Mouse (Mus musculus) heart, adult 2 months (tissue): ENCODE results near the gene Zfp661. TPM values are rescaled to one million over a fixed set of nuclear protein-coding genes. Genes with fewer than 3 reads are reported as not detected.
A peak's percentile ranks its signal among the peaks of the same experiment; 100 is the strongest.
"Not testable (repeated sequence)": the region's sequence is repeated elsewhere in the genome, so short reads cannot be mapped to it uniquely, and the experiment has no call there.

Experiments used
- DNase-seq, 2 experiments: peaks; one replicate each; pipeline ENCODE4 v3.0.0; 2021
- H3K27ac ChIP-seq: fragments of 200-600 bp; 2 replicates; pipeline ENCODE4 v1.8.1; 2022
- H3K27me3 ChIP-seq: fragments of 200-500 bp; 2 replicates; pipeline ENCODE4 v1.6.1; 2012; ENCODE audit warnings: mild to moderate bottlenecking, low read length, inconsistent platforms, mixed read lengths; ENCODE audit not compliant: control insufficient read depth, insufficient read depth
- H3K36me3 ChIP-seq: fragments of 200-500 bp; 2 replicates; pipeline ENCODE4 v1.6.1; 2012; ENCODE audit warnings: low read length, inconsistent platforms; ENCODE audit not compliant: control insufficient read depth, insufficient read depth
- H3K4me1 ChIP-seq: fragments of 200-500 bp; 2 replicates; pipeline ENCODE4 v1.6.1; 2011; ENCODE audit warnings: low read length; ENCODE audit not compliant: control insufficient read depth, insufficient read depth
- H3K4me3 ChIP-seq: fragments of 200-600 bp; 2 replicates; pipeline ENCODE4 v1.8.1; 2022
- H3K79me2 ChIP-seq: fragments of 200-500 bp; replicated peaks from 2 replicates; pipeline ENCODE4 v1.6.1; 2012; ENCODE audit warnings: mild to moderate bottlenecking, inconsistent platforms, low read length, moderate library complexity, mixed read lengths; ENCODE audit not compliant: control insufficient read depth, insufficient read depth
- H3K9ac ChIP-seq: fragments of 200-500 bp; 2 replicates; pipeline ENCODE4 v1.6.1; 2012; ENCODE audit warnings: low read depth, mild to moderate bottlenecking, control low read depth, inconsistent platforms, low read length, mixed read lengths
- CTCF ChIP-seq: fragments of 200-600 bp; IDR thresholded peaks from 2 replicates; pipeline ENCODE4 v1.8.1; 2022; ENCODE audit warnings: antibody characterized with exemption, mild to moderate bottlenecking, moderate library complexity
- EP300 ChIP-seq: fragments of 200-500 bp; IDR thresholded peaks from 2 replicates; pipeline ENCODE4 v1.6.1; 2011; ENCODE audit warnings: low read depth, low read length, control low read depth; ENCODE audit not compliant: insufficient read depth
- POLR2A ChIP-seq: fragments of 200-500 bp; IDR thresholded peaks from 2 replicates; pipeline ENCODE4 v1.6.1; 2011; ENCODE audit warnings: mild to moderate bottlenecking, low read depth, low read length, control low read depth; ENCODE audit not compliant: insufficient read depth
- WGBS: fragments of 180-500 bp; shearing (Covaris S2); methylation state at CpG from one replicate; pipeline ENCODE4 v1.1.7; 2018; 5-methylcytosine and 5-hydroxymethylcytosine counted together
- intact Hi-C: fragments of 180-260 bp; cut with DNase I; formaldehyde crosslinking; loops from one replicate; pipeline ENCODE4 v1.15.1; 2025
- polyA plus RNA-seq: library from polyadenylated mRNA; depleted of rRNA; stranded (reverse); fragments of >200 nt; gene quantifications from 2 replicates; pipeline ENCODE4 v1.2.3, GENCODE M21; 2012
- total RNA-seq, 2 experiments: library from RNA; stranded (reverse); gene quantifications; 2 replicates each; pipeline ENCODE4 v1.2.3; 2021

Gene Zfp661
- total and polyA plus RNA-seq, 3 experiments, result 1.5 to 2.0 (median 1.7) TPM

DNA sequence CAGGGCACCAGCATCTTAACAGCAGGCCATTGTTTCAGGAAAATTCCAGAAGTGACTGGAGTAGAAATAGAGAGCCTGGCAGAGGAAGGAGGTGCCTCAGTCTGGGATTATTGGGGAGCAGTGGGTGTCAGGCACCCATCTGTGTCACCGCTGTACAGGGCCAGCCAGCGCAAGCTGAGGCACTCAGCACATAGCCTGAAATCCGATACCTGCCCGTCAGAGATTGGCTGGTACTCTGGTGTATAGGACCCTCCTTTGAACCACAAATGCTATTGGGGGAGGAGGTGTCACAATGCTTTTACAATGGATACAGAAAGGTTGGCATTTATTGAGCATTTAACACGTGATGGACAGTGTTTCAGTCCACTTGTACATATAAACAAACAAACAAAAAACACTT lies 22.1 kb upstream of the Zfp661 start:
- intact Hi-C loops, result loop anchor here (1.0 to 5.0 kb wide), 3 partner anchors 59 to 148 kb away; no protein-coding TSS in a partner anchor
- Histone ChIP-seq H3K27me3 (no peaks in the 10 kb centered on the region), H3K4me1 (no peaks in the 10 kb centered on the region), H3K79me2 (no peaks in the 10 kb centered on the region), H3K4me3 (no peak overlapping the region), H3K9ac (no peak overlapping the region), H3K27ac (no peak overlapping the region), H3K36me3 (no peaks in the 10 kb centered on the region)
- 40% methylated on average over 5 of the region's 5 CpGs for WGBS
- DNase-seq, result no peak
- TF ChIP-seq EP300 (no peak), POLR2A (no peak), CTCF (no peak)

- TF ChIP-seq POLR2A (no peak), CTCF (peak; percentile 71), EP300 (no peak)
- Histone ChIP-seq H3K4me1 (no peaks in the 10 kb centered on the region), H3K4me3 (no peak overlapping the region), H3K36me3 (no peaks in the 10 kb centered on the region), H3K79me2 (no peaks in the 10 kb centered on the region), H3K27ac (no peak overlapping the region), H3K27me3 (no peaks in the 10 kb centered on the region), H3K9ac (no peak overlapping the region)
- 37% methylated on average over 3 of the region's 3 CpGs for WGBS
- intact Hi-C loops, result loop anchor here (1.0 to 5.0 kb wide), 3 partner anchors 60 to 149 kb away; no protein-coding TSS in a partner anchor
- DNase-seq, result no peak
Measured at GRCm38 (mm10) chr2:127608234-127608633, 21.3 kb upstream of the Zfp661 start.

- DNase-seq, result no peak
- 86% methylated on average over 3 of the region's 3 CpGs for WGBS
- Histone ChIP-seq H3K27ac (no peak overlapping the region), H3K4me1 (no peaks in the 10 kb centered on the region), H3K27me3 (no peaks in the 10 kb centered on the region), H3K36me3 (no peaks in the 10 kb centered on the region), H3K4me3 (no peak overlapping the region), H3K9ac (no peak overlapping the region), H3K79me2 (no peaks in the 10 kb centered on the region)
- intact Hi-C loops, result loop anchor here (5.0 kb wide), 2 partner anchors 77 to 152 kb away; no protein-coding TSS in a partner anchor
- TF ChIP-seq EP300 (no peak), POLR2A (no peak), CTCF (no peak)
Measured at GRCm38 (mm10) chr2:127605203-127605602, 18.3 kb upstream of the Zfp661 start.

DNA sequence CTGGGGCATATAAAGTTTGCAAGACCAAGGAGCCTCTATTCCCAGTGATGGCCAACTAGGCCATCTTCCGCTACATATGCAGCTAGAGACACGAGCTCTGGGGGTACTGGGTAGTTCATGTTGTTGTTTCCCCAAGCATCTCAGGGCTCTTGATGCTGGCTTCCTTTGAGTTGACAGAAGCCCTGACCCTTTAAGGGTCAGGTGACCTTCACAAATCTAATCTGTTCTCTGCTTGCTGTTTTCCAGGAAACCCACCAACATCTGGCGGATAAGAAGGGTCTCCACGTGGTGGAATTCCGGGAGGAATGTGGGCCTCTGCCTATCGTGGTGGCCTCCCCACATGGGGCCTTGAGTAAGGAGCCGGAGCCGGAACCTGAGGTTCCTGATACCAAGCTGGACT lies 16.5 kb upstream of the Zfp661 start:
- H3K27me3 ChIP-seq, H3K4me3 ChIP-seq, intact Hi-C loops, H3K4me1 ChIP-seq, DNase-seq, H3K79me2 ChIP-seq, H3K27ac ChIP-seq, H3K36me3 ChIP-seq, H3K9ac ChIP-seq: not testable (repeated sequence)
- 60% methylated on average over 6 of the region's 8 CpGs for WGBS

DNA sequence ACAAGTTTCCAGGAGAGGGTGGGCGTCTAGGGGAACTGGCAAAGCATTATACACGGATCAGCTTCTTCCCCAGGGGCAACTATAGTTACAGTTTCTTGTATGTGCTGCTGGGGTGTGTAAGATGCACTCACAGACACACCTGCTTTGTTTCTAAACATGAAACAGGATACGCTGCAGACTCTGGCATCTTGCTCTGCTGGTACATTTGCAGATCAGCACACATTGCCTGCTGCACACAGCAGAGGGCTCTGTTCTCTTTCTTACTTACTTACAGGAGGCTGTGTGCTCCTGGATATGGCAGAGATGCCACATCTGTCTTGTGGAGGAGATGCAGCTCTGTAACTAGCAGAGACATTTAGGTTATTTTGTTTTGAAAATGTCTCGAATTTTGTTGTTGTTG lies 3.9 kb upstream of the Zfp661 start:
- peak overlapping the region; percentile 30; the same call in 1 of the 2 replicates for H3K4me3 ChIP-seq
- intact Hi-C loops, result no loop called here
- no peak for DNase-seq

GRCm38 (mm10) chr2:127590204-127590603 lies 3.3 kb upstream of the Zfp661 start:
- Histone ChIP-seq H3K27ac (peak overlapping the region; percentile 40), H3K9ac (no peak overlapping the region)
- TF ChIP-seq EP300 (no peak), POLR2A (no peak), CTCF (no peak)

More for the DNA sequence above, 3.9 kb upstream of the Zfp661 start:
- TF ChIP-seq CTCF (peak; percentile 59), POLR2A (no peak)
- WGBS, result 48% methylated on average over 4 of the region's 4 CpGs
- Histone ChIP-seq H3K9ac (no peak overlapping the region), H3K36me3 (no peaks in the 10 kb centered on the region), H3K27ac (peak overlapping the region; percentile 40; the same call in 1 of the 2 replicates), H3K79me2 (no peaks in the 10 kb centered on the region), H3K27me3 (no peaks in the 10 kb centered on the region), H3K4me1 (peaks cover 5% of the 10 kb centered on the region)

More at GRCm38 (mm10) chr2:127590204-127590603, 3.3 kb upstream of the Zfp661 start:
- H3K4me1 ChIP-seq, result peaks cover 5% of the 10 kb centered on the region
- H3K27me3 ChIP-seq, result no peaks in the 10 kb centered on the region
- 53% methylated on average over 15 of the region's 15 CpGs for WGBS
- H3K4me3 ChIP-seq, result peak overlapping the region; percentile 30; the same call in 1 of the 2 replicates
- intact Hi-C loops, result no loop called here
- no peaks in the 10 kb centered on the region for H3K79me2 ChIP-seq
- no peak for DNase-seq
- H3K36me3 ChIP-seq, result no peaks in the 10 kb centered on the region
